Mouse (Mus musculus) liver, embryonic 14 days (tissue): ENCODE results near the gene Rasgef1b. TPM values are rescaled to one million over a fixed set of nuclear protein-coding genes. Genes with fewer than 3 reads are reported as not detected.

Source experiments
- polyA plus RNA-seq: library from polyadenylated mRNA; depleted of rRNA; stranded (reverse); fragments of >200 nt; gene quantifications from 2 replicates; pipeline ENCODE4 v1.2.3, GENCODE M21; 2012; rRNA removed

Gene Rasgef1b
- 2.4 and 3.2 TPM in 2 replicates for polyA plus RNA-seq

GRCm38 (mm10) chr5:99728649-99729212, at the start of gene Rasgef1b:
Gene Rasgef1b, minus strand, starts transcription at chr5:99729065.

Other genes starting within 250 kb of the Rasgef1b start
- gene Vamp9, start 177.2 kb upstream of the Rasgef1b start, polyA plus RNA-seq, result not detected in 2 replicates
- gene Hnrnpd, start 249.9 kb upstream of the Rasgef1b start, polyA plus RNA-seq, result 182 and 183 TPM in 2 replicates
- gene 4930524J08Rik, start 250.0 kb upstream of the Rasgef1b start, polyA plus RNA-seq, result 1.4 and 1.6 TPM in 2 replicates